Mouse (Mus musculus): ENCODE results near the gene Cd3eap. TPM values are rescaled to one million over a fixed set of nuclear protein-coding genes. Genes with fewer than 3 reads are reported as not detected.

Cd3eap gene
- polyA plus RNA-seq, 1 experiment, result 14.4 TPM

GRCm38 (mm10) chr7:19338060-19338459, 21.2 kb downstream of the Cd3eap start:
- Histone ChIP-seq H3K27ac (ENCODE audit: insufficient read depth, low read length) (no peak overlapping the region), H3K4me3 (ENCODE audit: insufficient read depth, low read length) (no peak overlapping the region), H3K4me1 (ENCODE audit: control insufficient read depth, insufficient read depth, low read length) (peaks cover 6% of the 10 kb centered on the region)
- TF ChIP-seq POLR2A (IDR thresholded peaks at IDR 0.05; ENCODE audit: extremely low read depth, insufficient read depth, low read length) (no peak), CTCF (IDR thresholded peaks at IDR 0.05; ENCODE audit: extremely low read depth, insufficient read depth, low read length) (no peak)

GRCm38 (mm10) chr7:19337122-19337521, 22.2 kb downstream of the Cd3eap start:
- peaks cover 8% of the 10 kb centered on the region for H3K4me1 ChIP-seq (ENCODE audit: control insufficient read depth, insufficient read depth, low read length)
- TF ChIP-seq CTCF (IDR thresholded peaks at IDR 0.05; ENCODE audit: extremely low read depth, insufficient read depth, low read length), result no peak
- TF ChIP-seq POLR2A (IDR thresholded peaks at IDR 0.05; ENCODE audit: extremely low read depth, insufficient read depth, low read length), result no peak
- no peak overlapping the region for H3K4me3 ChIP-seq (ENCODE audit: insufficient read depth, low read length)
- H3K27ac ChIP-seq (ENCODE audit: insufficient read depth, low read length), result peak overlapping the region; percentile 60; the same call in 1 of the 2 replicates

GRCm38 (mm10) chr7:19335583-19335982, 23.7 kb downstream of the Cd3eap start:
- TF ChIP-seq POLR2A (IDR thresholded peaks at IDR 0.05; ENCODE audit: extremely low read depth, insufficient read depth, low read length), result no peak
- TF ChIP-seq CTCF (IDR thresholded peaks at IDR 0.05; ENCODE audit: extremely low read depth, insufficient read depth, low read length), result no peak
- H3K4me1 ChIP-seq (ENCODE audit: control insufficient read depth, insufficient read depth, low read length), result peaks cover 8% of the 10 kb centered on the region
- H3K4me3 ChIP-seq (ENCODE audit: insufficient read depth, low read length), result no peak overlapping the region
- H3K27ac ChIP-seq (ENCODE audit: insufficient read depth, low read length), result no peak overlapping the region

- peaks cover 8% of the 10 kb centered on the region for H3K4me1 ChIP-seq (ENCODE audit: control insufficient read depth, insufficient read depth, low read length)
- TF ChIP-seq CTCF (IDR thresholded peaks at IDR 0.05; ENCODE audit: extremely low read depth, insufficient read depth, low read length) (no peak), POLR2A (IDR thresholded peaks at IDR 0.05; ENCODE audit: extremely low read depth, insufficient read depth, low read length) (no peak)
- peak overlapping the region; percentile 99 for H3K27ac ChIP-seq (ENCODE audit: insufficient read depth, low read length)
- peak overlapping the region; percentile 77 for H3K4me3 ChIP-seq (ENCODE audit: insufficient read depth, low read length)
These were observed 26.5 kb downstream of the Cd3eap start for GRCm38 (mm10) chr7:19332709-19333352.

GRCm38 (mm10) chr7:19331910-19332309, 27.4 kb downstream of the Cd3eap start:
- no peak overlapping the region for H3K27ac ChIP-seq (ENCODE audit: insufficient read depth, low read length)
- no peak overlapping the region for H3K4me3 ChIP-seq (ENCODE audit: insufficient read depth, low read length)
- TF ChIP-seq CTCF (IDR thresholded peaks at IDR 0.05; ENCODE audit: extremely low read depth, insufficient read depth, low read length) (no peak), POLR2A (IDR thresholded peaks at IDR 0.05; ENCODE audit: extremely low read depth, insufficient read depth, low read length) (no peak)
- peaks cover 6% of the 10 kb centered on the region for H3K4me1 ChIP-seq (ENCODE audit: control insufficient read depth, insufficient read depth, low read length)

- 0 out of 2 replicates have a peak, but pooled peaks have one; percentile 2 for TF ChIP-seq CTCF (IDR thresholded peaks at IDR 0.05; ENCODE audit: extremely low read depth, insufficient read depth, low read length)
- no peak for TF ChIP-seq POLR2A (IDR thresholded peaks at IDR 0.05; ENCODE audit: extremely low read depth, insufficient read depth, low read length)
- H3K4me3 ChIP-seq (ENCODE audit: insufficient read depth, low read length), result no peak overlapping the region
- peaks cover 3% of the 10 kb centered on the region for H3K4me1 ChIP-seq (ENCODE audit: control insufficient read depth, insufficient read depth, low read length)
- H3K27ac ChIP-seq (ENCODE audit: insufficient read depth, low read length), result no peak overlapping the region
These were observed 30.9 kb downstream of the Cd3eap start for GRCm38 (mm10) chr7:19328425-19328824.

GRCm38 (mm10) chr7:19327782-19328181, 31.5 kb downstream of the Cd3eap start:
- H3K27ac ChIP-seq (ENCODE audit: insufficient read depth, low read length), result no peak overlapping the region
- no peak for TF ChIP-seq CTCF (IDR thresholded peaks at IDR 0.05; ENCODE audit: extremely low read depth, insufficient read depth, low read length)
- TF ChIP-seq POLR2A (IDR thresholded peaks at IDR 0.05; ENCODE audit: extremely low read depth, insufficient read depth, low read length), result no peak

GRCm38 (mm10) chr7:19327128-19327527, 32.2 kb downstream of the Cd3eap start:
- TF ChIP-seq POLR2A (IDR thresholded peaks at IDR 0.05; ENCODE audit: extremely low read depth, insufficient read depth, low read length) (peak; percentile 70; the same call in 1 of the 2 replicates), CTCF (IDR thresholded peaks at IDR 0.05; ENCODE audit: extremely low read depth, insufficient read depth, low read length) (no peak)
- Histone ChIP-seq H3K27ac (ENCODE audit: insufficient read depth, low read length) (peak overlapping the region; percentile 89), H3K4me1 (ENCODE audit: control insufficient read depth, insufficient read depth, low read length) (no peaks in the 10 kb centered on the region), H3K4me3 (ENCODE audit: insufficient read depth, low read length) (peak overlapping the region; percentile 25)

More at GRCm38 (mm10) chr7:19327782-19328181, 31.5 kb downstream of the Cd3eap start:
- Histone ChIP-seq H3K4me3 (ENCODE audit: insufficient read depth, low read length) (no peak overlapping the region), H3K4me1 (ENCODE audit: control insufficient read depth, insufficient read depth, low read length) (peaks cover 3% of the 10 kb centered on the region)

GRCm38 (mm10) chr7:19326359-19326758, 32.9 kb downstream of the Cd3eap start:
- no peaks in the 10 kb centered on the region for H3K4me1 ChIP-seq (ENCODE audit: control insufficient read depth, insufficient read depth, low read length)

More at GRCm38 (mm10) chr7:19326359-19326758, 32.9 kb downstream of the Cd3eap start:
- Histone ChIP-seq H3K27ac (ENCODE audit: insufficient read depth, low read length) (peak overlapping the region; percentile 89), H3K4me3 (ENCODE audit: insufficient read depth, low read length) (peak overlapping the region; percentile 25; the same call in 1 of the 2 replicates)
- TF ChIP-seq POLR2A (IDR thresholded peaks at IDR 0.05; ENCODE audit: extremely low read depth, insufficient read depth, low read length), result no peak
- no peak for TF ChIP-seq CTCF (IDR thresholded peaks at IDR 0.05; ENCODE audit: extremely low read depth, insufficient read depth, low read length)
